Mouse (Mus musculus) kidney, adult 11 months (tissue): ENCODE results near the gene Fxyd7.

Source experiments
- DNase-seq: peaks from one replicate; pipeline ENCODE4 v3.0.0; 2022

The Fxyd7 gene

DNA sequence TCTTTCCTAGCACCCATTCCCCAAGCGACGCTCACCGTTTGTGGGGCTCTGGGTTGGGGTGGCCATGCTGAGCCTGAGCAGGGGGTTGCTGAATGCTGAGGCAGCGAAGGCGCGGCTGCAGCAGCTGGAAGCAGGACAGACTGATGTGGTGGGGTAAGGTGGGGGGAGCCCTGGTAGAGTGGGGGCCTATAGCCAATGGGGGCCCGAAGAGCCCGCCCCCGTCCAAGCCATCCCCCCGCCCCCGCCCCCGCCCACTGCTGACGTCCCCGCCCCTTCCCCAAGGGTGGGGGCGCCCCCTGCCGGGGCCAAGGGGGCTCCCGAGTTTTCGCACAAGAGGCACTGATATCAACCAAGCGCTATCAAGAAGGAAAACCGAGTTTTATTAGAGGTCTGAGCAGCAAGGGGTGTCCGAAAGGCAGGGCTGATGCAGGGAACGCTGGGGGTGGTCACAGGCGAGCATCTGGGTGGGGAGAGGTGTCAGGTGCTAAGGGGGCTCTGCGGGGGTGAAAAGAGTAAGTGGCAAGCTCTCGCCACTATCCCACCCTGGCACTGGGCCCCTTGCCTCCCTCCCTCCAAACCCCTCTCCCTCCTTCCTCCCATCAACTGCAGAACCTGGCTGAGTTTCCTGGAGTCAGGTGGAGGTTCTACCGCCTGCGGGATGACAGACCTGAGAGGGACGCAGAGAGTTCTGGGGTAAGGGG lies at the start of gene Fxyd7:
TSS of gene Fxyd7 (minus strand) at position 147 of the 701 bp plus-strand sequence.
- no peak for DNase-seq

DNA sequence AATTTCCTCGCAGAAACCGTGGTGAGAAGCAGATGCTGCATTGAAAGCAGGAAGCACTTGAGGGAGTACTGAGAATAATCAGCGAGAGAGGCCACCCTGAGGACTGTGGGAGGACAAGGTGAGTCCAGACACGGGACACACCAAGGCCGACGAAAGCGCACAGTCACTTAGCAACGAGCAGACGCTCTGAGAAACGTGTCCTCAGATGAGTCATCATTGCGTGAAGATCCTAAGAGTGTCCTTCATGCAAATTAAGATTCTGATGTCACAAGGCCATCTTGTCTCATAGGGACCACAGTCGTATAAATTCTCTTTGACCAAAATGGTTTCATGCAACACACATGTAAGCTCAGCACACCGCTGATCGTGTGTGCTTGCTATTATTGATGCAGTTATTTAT lies 49.5 kb upstream of the Fxyd7 start:
- DNase-seq = no peak

DNA sequence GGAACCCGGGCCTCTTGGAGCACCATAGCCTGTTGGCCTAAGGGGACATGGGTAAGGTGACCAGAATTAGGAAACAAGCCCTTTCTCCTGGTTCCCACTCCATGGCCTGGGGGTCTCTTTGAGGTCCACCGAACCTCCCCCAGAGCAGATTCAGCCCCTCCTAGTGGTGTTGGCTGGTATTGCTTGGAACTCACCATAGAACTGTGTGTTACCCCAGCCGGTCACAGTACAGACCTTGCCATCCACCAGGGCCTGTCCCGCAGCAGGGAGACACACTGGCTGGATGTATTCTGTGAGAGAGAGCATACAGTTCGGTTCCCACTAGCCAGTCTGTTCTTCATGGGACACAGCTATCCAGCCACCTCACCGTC lies 48.3 kb upstream of the Fxyd7 start:
- no peak for DNase-seq

DNA sequence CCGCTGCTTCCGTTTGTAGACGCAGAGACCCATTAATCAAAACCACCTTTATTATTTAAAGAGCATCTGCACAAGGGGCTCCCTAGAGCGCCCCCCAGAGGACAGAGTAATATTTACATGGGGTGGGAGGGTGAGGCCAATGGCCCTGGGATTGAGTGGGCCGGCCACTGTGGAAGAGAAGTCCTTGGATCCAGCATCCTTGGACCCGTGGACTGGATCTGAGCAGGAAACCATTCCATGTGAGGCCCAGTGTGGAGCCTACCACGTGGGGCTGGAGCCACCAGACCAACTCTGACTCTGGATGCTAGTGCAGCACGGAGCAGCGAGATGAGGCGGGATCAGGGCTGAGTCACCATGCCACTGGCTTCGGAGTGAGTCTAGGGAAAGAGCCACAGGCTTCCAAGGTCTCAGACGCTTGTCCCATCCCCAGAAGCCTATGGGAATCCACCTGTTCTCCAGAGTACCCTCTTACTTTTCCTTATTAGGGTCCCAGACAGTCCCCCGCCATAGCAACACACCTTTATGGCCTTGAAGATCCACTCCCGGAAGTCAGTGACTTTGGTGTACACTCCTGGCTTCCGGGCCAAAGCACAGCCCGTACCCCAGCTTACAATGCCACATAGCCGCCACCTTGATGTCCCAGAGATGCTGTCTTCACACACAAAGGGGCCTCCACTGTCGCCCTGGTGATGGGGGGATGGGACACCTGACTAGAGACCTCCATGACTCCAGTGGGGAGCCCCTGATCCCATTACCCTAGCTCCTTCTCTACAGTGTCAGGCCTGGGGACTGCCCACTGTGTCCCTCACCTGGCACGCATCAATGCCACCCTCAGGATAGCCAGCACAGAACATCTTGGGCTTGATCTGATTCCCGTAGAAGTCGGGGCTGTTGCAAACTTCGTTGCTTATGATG lies 47.7 kb upstream of the Fxyd7 start:
- DNase-seq = no peak

DNA sequence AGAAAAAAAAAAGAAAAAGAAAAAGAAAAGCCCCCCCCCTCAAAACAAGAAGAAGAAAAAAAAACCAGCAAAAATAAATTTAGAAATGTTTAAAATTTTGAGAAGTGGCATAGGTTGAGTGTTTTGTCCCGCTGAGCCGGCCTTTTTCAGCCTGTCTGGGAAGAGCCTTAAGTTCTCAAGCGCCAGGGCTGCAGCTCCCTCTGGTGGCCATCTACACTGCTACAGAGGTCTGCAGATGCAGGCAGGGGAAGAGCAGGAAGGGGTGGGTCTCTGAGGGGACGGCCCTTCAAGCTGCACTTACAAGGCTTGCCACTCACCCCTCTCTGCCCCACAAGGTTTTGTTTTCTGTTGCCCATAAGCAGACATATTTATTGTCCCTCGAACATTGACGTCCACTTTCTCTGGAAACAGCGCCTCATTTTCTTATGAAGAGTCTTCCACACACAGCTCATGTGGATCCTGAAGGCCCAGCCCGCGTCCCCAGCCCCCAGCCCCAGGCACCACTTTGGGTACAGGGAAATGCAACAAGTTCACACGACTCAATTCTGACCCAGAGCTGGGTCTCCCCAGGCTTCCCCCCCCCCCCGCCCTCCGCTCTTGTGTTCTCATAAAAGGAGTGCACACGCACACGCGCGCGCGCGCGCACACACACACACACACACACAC lies 46.4 kb upstream of the Fxyd7 start:
- DNase-seq = peak; percentile 84

DNA sequence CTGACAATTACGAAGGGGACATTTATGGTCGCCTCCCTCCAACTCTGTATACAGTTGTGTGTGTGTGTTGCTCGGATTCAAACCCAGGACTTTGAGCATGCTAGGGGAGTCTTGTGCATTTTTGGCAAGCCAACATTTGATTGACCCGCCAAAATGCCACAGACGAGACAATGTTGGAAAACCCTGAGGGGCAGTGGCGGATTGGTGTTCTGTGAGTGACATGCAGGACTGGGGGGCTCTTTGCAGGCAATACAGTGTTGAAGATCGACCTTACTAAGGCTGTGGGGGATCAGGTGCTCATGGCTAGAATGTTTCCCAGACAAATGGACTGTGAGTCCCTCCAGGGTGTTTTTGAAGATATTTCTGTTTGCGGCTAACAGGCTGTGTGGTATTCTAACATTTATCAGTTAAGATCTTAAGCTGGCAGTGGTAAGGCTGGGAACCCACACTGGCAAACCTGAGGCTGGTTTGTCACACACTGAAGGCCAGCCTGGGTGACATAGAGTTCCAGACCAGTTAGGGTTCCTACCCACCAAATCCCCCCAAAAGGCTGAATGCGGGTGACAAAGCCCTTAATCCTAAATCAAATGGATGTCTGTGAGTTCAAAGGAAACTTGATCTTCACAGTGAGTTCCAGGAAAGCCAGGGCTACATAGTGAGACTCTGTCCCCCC lies 45.8 kb upstream of the Fxyd7 start:
- DNase-seq = no peak

DNA sequence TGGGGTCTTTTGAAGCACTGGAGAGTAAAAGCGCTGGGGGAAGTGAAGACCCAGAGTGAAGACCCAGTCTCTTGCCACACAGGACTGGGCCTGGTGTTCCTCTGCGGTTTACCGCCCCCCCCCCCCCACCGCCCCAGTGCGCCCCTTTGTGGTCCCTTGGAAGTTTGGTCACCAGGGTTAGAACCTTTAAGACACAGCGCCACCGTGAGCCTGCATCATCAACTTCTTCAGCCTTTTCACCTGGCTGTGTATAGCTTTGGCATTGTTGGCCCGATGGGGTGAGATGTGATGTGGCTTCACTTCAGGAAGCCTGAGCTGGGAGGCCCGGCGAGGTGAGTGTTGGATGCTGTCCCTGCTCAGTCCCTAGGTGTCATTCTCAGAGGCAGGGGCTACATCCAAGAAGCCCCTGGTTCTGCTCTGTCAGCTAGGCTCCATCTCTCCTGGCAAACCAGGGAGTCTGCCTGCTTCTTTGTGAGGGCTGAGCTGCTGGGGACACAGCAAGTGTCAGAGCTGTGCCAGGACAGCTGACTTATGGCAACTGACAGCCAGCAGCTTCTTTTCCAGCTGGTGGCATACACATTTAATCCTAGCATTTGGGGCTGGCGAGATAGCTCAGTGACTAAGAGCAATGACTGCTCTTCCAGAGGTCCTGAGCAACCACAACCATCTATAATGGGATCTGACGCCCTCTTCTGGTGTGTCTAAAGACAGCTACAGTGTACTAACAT lies 43.7 kb upstream of the Fxyd7 start:
- no peak for DNase-seq

DNA sequence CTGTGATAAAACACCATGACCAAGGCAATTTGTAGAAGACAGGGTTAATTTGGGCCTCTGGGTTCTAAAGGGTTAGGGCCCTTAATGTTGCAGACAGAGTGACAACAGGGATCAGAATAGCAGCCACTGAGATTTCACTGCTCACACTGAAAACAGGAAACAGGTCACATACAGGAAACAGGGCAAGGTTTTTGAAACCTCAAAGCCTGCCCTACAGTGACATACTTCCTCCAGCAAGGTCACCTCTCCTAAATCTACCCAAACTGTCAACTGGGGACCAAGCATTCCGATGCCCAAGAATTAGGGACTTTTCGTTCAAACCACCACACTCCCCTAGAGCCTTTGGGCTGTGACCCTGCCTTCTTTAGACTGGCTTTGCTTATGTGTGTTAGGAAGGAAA lies 38.5 kb upstream of the Fxyd7 start:
- no peak for DNase-seq

DNA sequence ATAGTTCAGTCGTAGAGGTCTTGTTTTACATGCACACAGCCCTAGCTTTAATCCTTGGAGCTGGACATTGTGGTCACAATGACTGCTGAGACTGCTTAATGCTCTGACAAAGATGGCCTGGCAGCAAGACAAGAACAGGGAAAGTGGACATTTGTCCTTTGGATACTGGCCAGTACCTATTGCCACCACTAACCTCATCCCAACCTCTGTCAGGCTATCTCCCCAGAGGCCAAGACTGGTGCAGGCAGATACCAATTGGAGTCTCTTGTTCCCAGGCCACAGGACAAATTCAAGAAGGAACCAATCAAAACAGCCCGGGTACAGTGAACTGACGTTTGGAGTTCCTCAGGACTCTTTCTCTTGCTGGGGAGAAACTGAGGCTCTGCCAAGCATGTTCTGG lies 36.9 kb upstream of the Fxyd7 start:
- no peak for DNase-seq

DNA sequence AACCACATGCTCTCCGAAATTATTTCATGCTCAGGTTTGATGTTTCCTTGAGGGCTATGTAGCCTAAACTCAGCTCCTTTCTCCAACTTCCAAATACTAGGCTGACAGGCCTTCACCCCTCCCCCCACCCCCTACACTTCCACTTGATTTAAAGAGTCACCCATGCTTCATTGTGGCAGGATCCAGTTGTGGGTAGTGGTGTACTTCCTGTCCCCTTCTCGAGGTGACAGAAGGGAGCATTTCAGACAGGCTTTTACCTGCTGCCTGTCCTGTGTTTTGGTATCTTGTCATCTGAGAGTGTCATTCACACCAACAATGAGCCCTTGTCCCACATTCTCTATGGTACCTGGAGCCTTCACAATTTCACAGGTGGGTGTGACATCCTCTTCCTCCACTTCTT lies 36.0 kb upstream of the Fxyd7 start:
- DNase-seq = no peak

DNA sequence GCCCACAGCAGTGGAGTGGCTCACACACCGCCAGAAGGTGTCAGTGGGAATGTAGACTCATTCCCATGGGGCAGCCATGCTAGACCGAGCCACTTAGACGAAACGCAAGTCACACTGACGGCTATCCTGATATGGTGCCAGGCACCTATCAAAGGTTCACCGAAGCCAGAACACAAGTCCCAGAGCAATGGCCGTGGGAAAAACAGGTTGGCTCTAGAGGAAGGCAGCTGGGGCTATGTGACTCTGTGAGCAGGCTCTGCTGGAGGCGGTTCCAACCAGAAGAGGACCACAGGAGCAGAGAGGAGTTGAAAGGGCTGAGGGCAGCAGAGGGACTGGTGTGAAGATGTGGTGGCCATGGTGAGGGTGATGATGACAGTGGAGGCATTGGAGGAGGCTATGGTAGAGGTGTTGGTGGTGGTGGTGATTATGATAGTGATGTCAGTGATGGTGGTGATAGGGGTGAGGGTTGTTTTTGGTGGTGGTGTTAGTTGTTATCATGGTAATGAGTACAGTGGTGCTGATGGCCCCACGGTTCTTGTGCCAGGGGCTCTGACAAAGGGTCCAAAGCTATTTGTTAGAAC lies 35.0 kb upstream of the Fxyd7 start:
- DNase-seq = no peak

DNA sequence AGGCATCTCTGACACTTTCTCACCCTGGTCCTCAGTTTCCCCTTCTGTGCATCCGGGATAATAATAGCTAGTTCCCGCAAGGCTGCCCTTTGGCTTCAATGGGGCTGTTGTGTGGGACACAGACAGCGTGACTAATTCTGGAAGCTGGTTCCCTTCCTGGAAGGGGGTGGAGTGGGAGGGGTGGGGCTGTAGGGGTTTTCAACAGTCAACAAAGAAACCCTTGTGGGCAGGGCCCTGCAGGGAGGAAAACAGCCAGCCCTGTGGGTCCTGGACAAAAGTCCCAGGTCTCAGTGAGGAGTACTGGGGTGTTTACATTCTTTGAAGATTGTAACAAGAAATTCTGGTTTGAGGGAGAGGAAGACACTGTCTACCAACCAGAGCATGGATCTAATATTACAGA lies 33.9 kb upstream of the Fxyd7 start:
- DNase-seq = no peak

DNA sequence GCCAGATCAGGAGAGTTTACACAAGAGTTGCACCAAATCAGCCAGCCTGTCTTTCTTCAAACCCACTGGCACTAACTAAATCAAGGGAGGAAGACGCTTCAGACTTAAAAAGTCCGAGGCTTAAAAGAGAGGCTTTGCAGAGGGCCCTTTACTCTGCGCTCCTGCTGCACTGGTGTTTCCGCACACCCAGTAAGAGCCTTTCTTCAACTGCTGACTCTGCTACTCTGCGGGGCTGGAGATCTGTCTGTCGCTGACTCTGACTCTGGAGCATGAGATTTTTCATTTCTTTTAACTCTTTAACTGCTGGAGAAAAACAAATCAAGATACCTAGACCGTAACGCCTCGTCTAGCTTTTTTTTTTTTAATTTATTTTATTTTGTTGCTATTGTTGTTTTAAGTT lies 32.9 kb upstream of the Fxyd7 start:
- no peak for DNase-seq

DNA sequence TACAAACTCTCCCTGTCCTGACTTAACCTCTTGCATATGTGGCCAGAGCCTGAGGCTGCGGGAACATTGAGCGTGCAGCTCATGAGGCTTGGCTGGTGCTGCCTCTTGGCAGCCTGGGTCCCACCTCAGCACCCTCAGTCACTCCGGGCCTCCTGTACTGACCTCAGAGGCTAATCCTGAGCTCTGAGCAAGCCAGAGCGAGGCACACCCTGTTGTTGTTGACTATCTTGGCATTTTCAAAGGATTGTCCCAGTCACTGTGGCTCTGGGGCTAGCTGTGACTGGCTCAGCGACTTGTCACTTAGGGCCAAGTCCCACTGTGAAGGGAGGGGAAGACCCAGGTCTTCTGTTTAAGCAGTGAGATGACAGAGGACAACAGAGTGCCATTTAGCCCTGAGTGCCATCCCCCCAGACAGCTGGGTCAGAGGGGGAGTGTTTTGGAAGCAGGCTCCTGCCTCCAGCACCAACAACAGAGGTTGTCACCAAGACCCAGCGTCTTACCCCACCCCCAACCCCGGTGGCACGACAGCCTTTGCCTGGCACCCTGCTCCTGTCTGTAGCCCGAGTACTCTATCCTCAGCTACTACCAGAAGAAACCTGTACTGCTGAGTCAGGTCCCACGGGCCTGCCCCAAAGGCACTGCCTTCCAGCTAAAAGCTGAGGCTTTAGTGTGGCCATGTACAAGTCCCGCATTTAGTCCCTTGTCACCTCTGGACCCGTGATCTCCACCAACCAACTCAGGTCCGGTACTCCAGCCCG lies 31.7 kb upstream of the Fxyd7 start:
- peak; percentile 37 for DNase-seq

DNA sequence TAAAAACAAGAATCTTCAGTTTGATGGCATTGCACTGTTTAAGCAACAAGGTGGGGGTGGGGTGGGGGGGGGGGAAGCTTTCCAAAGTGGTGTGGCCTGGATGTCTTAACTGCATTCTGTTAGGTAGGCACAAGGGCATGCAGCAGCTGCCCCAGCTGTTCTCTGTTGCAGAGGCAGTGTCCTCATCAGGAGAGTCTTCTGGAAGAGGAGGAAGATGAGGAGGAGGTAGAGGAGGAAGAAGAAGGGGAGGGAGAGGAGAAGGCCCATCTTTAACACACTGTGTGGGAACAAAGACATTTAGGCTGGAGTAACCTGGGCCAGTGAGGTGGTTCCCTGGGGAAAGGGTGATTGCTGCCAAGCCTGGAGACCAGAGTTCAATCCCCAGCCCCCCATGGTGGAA lies 30.8 kb upstream of the Fxyd7 start:
- no peak for DNase-seq

DNA sequence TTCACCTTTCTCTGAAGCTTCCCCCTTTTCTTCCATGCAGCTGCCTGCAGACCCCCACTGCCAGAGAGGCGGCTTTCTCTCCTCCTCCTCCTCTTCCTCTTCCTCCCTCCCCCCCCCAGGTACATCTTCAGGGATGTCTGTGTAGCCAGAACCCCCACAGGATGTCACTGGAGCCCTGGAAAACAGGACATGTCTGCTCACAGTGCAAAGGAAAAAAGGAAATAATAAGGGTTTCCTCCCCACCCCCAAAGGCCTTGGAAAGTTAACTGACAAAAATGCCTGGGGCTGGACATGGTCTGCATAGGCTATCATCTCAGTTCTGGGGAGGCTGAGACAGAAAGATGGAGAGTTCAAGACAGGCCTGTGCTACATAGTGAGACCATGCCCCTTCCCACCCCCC lies 29.8 kb upstream of the Fxyd7 start:
- no peak for DNase-seq

DNA sequence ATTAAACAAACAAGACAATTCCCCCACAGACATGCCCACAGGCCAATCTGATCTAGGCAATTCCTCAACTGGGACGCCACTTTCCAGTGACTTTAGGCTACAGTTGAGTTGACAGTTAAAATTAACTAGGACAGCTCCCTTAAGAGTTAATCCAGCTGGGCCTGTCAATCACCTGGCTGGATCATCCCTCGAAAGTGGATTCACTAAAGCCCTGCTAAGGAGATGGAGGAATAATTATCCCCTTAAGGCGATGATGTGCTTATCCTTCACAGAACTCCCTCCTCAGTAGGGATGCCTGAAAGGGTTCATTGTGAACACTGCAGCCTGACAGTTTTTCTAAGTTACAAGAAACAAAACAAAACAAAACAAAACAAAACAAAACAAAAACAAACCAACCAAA lies 29.3 kb upstream of the Fxyd7 start:
- DNase-seq = no peak

DNA sequence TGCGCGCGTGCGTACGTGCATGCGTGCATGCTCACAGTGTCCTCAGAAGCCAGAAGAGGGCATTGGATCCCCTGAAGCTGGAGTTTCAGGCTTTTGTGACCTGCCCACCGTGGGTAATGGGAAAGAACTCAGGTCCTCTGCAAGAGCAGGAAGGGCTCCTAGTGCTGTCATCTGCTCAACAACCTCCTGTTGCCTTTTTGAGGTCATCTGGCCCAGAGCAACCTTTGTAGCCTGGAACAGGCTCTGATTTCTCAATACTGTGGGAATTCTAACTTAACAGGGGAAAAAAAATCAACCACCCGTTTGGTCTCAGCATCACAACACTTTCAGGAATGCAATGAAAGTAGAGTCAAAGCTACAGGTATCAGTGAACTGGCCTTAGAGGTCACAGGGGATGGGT lies 28.4 kb upstream of the Fxyd7 start:
- no peak for DNase-seq

DNA sequence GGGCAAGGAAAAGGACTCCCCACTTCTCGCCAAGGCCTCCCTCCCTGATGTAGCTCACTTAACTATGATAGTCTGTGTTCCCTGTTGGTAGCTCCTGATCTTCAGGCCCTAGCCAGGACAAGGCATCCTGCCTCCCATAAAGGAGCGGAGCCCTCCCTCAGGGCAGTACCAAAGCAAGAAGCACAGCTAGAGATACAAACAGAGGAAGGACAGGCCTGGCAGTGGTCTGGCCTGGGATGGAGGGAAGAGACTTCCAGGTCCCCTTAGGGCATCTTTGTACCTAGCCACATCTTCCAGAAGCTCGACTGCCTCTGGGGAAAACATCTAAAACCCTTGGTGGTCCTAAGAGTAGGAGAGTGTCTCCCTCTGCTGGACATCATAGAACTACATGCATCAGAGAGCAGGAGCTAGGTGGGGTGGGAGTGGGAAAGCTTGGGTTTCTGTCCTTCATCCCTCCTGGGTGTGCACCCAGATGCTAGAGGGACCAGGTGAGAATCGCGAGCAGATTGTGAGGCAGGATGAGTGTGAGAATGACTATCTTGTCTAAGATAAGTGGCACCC lies 26.7 kb upstream of the Fxyd7 start:
- DNase-seq = no peak

DNA sequence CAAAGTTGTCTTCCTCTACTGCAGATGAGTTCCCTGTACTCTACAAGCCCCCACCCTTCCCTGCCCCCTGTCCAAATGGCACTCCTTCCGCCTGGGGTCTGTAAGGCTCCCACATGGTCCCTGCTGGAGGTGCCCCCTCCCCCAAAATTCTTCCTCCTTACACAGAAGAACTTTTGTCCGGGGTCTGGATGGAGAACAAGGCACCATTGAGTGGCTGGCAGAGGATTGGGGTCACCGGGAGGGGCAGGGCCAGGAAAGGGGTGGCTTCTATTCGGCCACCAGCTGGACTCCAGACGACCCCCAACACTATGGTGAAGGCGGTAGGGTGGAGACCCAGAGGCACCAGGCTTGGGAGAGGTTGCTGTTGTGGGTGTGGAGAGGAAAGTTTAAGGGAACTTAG lies 26.2 kb upstream of the Fxyd7 start:
- DNase-seq = no peak

DNA sequence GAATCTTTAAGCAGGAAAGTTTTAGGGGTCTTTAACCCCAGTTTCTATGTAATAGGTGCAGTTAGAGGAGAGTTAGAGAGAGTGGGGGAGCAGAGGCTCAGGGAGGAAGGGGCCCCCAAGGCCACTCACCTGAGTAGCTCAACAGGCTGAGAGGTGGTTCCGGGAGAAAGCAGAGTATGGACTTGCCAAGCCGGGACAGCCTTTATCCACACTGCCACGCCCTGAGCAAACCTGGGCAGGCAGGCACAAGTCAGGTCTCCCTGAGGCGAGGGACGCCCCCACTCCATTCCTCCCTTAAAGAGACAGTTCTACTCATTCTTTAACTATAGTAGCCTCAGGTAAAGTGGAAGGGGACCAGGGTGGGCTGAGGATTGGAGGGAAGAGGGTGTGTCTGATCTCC lies 25.2 kb upstream of the Fxyd7 start, which contains the start of gene Fxyd3:
TSS of gene Fxyd3 (minus strand) at position 213 of the 400 bp plus-strand sequence.
- DNase-seq = no peak
